Mouse (Mus musculus) MEL (cell line): ENCODE measurements around the gene Arhgap45. TPM values are rescaled to one million over a fixed set of nuclear protein-coding genes. Genes with fewer than 3 reads are reported as not detected.

ENCODE experiments used
- DNase-seq: peaks from one replicate; pipeline ENCODE4 v3.0.0; 2011; ENCODE audit warnings: low read depth, low spot score
- H3K27ac ChIP-seq: 2 replicates; pipeline ENCODE4 v1.5.1; 2012; ENCODE audit warnings: low read depth, mild to moderate bottlenecking, control low read depth, low read length, moderate library complexity; ENCODE audit not compliant: control insufficient read depth
- H3K27me3 ChIP-seq, 2 experiments: fragments of 150-350 bp in 1 of 2; sonication (generic) in 1 of 2; 2 replicates each; pipeline ENCODE4 v1.6.1; 2012; ENCODE audit warnings: low read length in 2 of 2, mild to moderate bottlenecking in 2 of 2, improper control_type of control experiment in 1 of 2, moderate library complexity in 1 of 2; ENCODE audit not compliant: insufficient read depth in 2 of 2, control insufficient read depth in 1 of 2
- H3K36me3 ChIP-seq, 2 experiments: 2 replicates each; pipeline ENCODE4 v1.6.1; 2012 to 2014; ENCODE audit warnings: low read length in 2 of 2, improper control_type of control experiment in 1 of 2, inconsistent platforms in 1 of 2, mild to moderate bottlenecking in 1 of 2; ENCODE audit not compliant: insufficient read depth in 2 of 2, control insufficient read depth in 1 of 2
- H3K4me1 ChIP-seq, 2 experiments: fragments of 150-350 bp in 1 of 2; sonication (generic) in 1 of 2; 2 replicates each; pipeline ENCODE4 v1.6.1; 2012; ENCODE audit warnings: low read length in 2 of 2, improper control_type of control experiment in 1 of 2, mild to moderate bottlenecking in 1 of 2; ENCODE audit not compliant: insufficient read depth in 2 of 2, control insufficient read depth in 1 of 2
- H3K4me3 ChIP-seq, 2 experiments: fragments of 150-350 bp in 1 of 2; sonication (generic) in 1 of 2; 2 replicates each; pipeline ENCODE4 v1.5.1; 2012; ENCODE audit warnings: low read depth in 2 of 2, low read length in 2 of 2, mild to moderate bottlenecking in 2 of 2, moderate library complexity in 2 of 2, control low read depth in 1 of 2, improper control_type of control experiment in 1 of 2; ENCODE audit not compliant: control insufficient read depth in 1 of 2, insufficient read depth in 1 of 2
- H3K79me2 ChIP-seq: 2 replicates; pipeline ENCODE4 v1.6.1; 2012; ENCODE audit warnings: mild to moderate bottlenecking, low read length, moderate library complexity; ENCODE audit not compliant: control insufficient read depth, poor library complexity, insufficient read depth
- H3K9ac ChIP-seq: 2 replicates; pipeline ENCODE4 v1.6.1; 2012; ENCODE audit warnings: low read depth, mild to moderate bottlenecking, control low read depth, low read length, moderate library complexity; ENCODE audit not compliant: control insufficient read depth, poor library complexity, severe bottlenecking
- H3K9me3 ChIP-seq: fragments of 150-350 bp; sonication (generic); replicated peaks from 2 replicates; pipeline ENCODE4 v1.6.1; 2012; ENCODE audit warnings: mild to moderate bottlenecking, low read length, improper control_type of control experiment, moderate library complexity; ENCODE audit not compliant: insufficient read depth
- CHD1 ChIP-seq: IDR thresholded peaks from 2 replicates; pipeline ENCODE4 v1.6.1; 2012; ENCODE audit warnings: low read depth, mild to moderate bottlenecking, inconsistent platforms, low read length, improper control_type of control experiment
- E2F4 ChIP-seq: IDR thresholded peaks from 2 replicates; pipeline ENCODE4 v1.6.1; 2011; ENCODE audit warnings: low read depth, low read length, improper control_type of control experiment, borderline replicate concordance
- GABPA ChIP-seq: IDR thresholded peaks from 2 replicates; pipeline ENCODE4 v1.6.1; 2012; ENCODE audit warnings: low read depth, mild to moderate bottlenecking, inconsistent platforms, low read length, improper control_type of control experiment, moderate library complexity
- GATA1 ChIP-seq: IDR thresholded peaks from 2 replicates; pipeline ENCODE4 v1.6.1; 2011; ENCODE audit warnings: low read depth, low read length, improper control_type of control experiment
- MAFK ChIP-seq: IDR thresholded peaks from 2 replicates; pipeline ENCODE4 v1.6.1; 2011; ENCODE audit warnings: low read depth, mild to moderate bottlenecking, low read length, improper control_type of control experiment, borderline replicate concordance
- MAZ ChIP-seq: IDR thresholded peaks from 2 replicates; pipeline ENCODE4 v1.6.1; 2012; ENCODE audit warnings: low read depth, mild to moderate bottlenecking, inconsistent platforms, low read length, improper control_type of control experiment
- MXI1 ChIP-seq: IDR thresholded peaks from 2 replicates; pipeline ENCODE4 v1.6.1; 2011; ENCODE audit warnings: mild to moderate bottlenecking, low read depth, low read length, improper control_type of control experiment
- MYC ChIP-seq: IDR thresholded peaks from 2 replicates; pipeline ENCODE4 v1.6.1; 2011; ENCODE audit warnings: low read depth, mild to moderate bottlenecking, low read length, improper control_type of control experiment, moderate library complexity
- NELFE ChIP-seq: IDR thresholded peaks from 2 replicates; pipeline ENCODE4 v1.6.1; 2011; ENCODE audit warnings: low read depth, low read length, improper control_type of control experiment
- POLR2A ChIP-seq, 2 experiments: IDR thresholded peaks; 2 replicates each; pipeline ENCODE4 v1.6.1; 2011 to 2012; ENCODE audit warnings: low read length in 2 of 2, mild to moderate bottlenecking in 2 of 2, control low read depth in 1 of 2, improper control_type of control experiment in 1 of 2, low read depth in 1 of 2, moderate library complexity in 1 of 2; ENCODE audit not compliant: control insufficient read depth in 1 of 2, insufficient read depth in 1 of 2, poor library complexity in 1 of 2
- POLR2AphosphoS2 ChIP-seq: IDR thresholded peaks from 2 replicates; pipeline ENCODE4 v1.6.1; 2011; ENCODE audit warnings: low read length, improper control_type of control experiment
- POLR2AphosphoS5 ChIP-seq: IDR thresholded peaks from 2 replicates; pipeline ENCODE4 v1.6.1; 2012; ENCODE audit warnings: low read depth, borderline replicate concordance, mild to moderate bottlenecking, inconsistent platforms, low read length, moderate library complexity, mixed read lengths
- SMC3 ChIP-seq: IDR thresholded peaks from 2 replicates; pipeline ENCODE4 v1.6.1; 2011; ENCODE audit warnings: low read depth, low read length, improper control_type of control experiment
- TAL1 ChIP-seq: IDR thresholded peaks from 2 replicates; pipeline ENCODE4 v1.6.1; 2012; ENCODE audit warnings: mild to moderate bottlenecking, inconsistent platforms, low read length, moderate library complexity, mixed read lengths
- TBP ChIP-seq: IDR thresholded peaks from 2 replicates; pipeline ENCODE4 v1.8.0; 2011; ENCODE audit warnings: low read depth, low read length, improper control_type of control experiment
- TCF12 ChIP-seq: IDR thresholded peaks from 2 replicates; pipeline ENCODE4 v1.6.1; 2014; ENCODE audit warnings: low read depth, mild to moderate bottlenecking, inconsistent platforms, low read length, improper control_type of control experiment, moderate library complexity
- UBTF ChIP-seq: IDR thresholded peaks from 2 replicates; pipeline ENCODE4 v1.6.1; 2012; ENCODE audit warnings: low read depth, mild to moderate bottlenecking, inconsistent platforms, low read length, improper control_type of control experiment, moderate library complexity, borderline replicate concordance; ENCODE audit not compliant: insufficient read depth
- USF1 ChIP-seq: IDR thresholded peaks from 2 replicates; pipeline ENCODE4 v1.6.1; 2014; ENCODE audit warnings: low read depth, mild to moderate bottlenecking, inconsistent platforms, low read length, improper control_type of control experiment, moderate library complexity
- ZMIZ1 ChIP-seq: IDR thresholded peaks from 2 replicates; pipeline ENCODE4 v1.6.1; 2012; ENCODE audit warnings: low read depth, mild to moderate bottlenecking, inconsistent platforms, low read length, improper control_type of control experiment, moderate library complexity
- ZNF384 ChIP-seq: IDR thresholded peaks from 2 replicates; pipeline ENCODE4 v1.6.1; 2012; ENCODE audit warnings: low read depth, mild to moderate bottlenecking, inconsistent platforms, low read length, improper control_type of control experiment
- polyA plus RNA-seq, 2 experiments: library from polyadenylated mRNA; stranded (reverse) in 1 of 2; unstranded in 1 of 2; fragments of >175 nt in 1 of 2; fragments of >200 nt in 1 of 2; gene quantifications; 2 replicates each; pipeline versions ENCODE4 v1.2.1 to v1.2.4; 2012; ENCODE audit warnings: low replicate concordance in 2 of 2, low read depth in 1 of 2; ENCODE audit not compliant: insufficient read length in 2 of 2, insufficient read depth in 1 of 2, missing spikeins in 1 of 2
- total RNA-seq: library from RNA; depleted of rRNA; stranded (reverse); fragments of 300-350 nt; gene quantifications from 2 replicates; pipeline ENCODE4 v1.2.3, GENCODE M21; 2012

Arhgap45 gene
- total and polyA plus RNA-seq, 3 experiments = 26.2 to 53.6 TPM; not detected in 1

- DNase-seq = no peak
- Histone ChIP-seq H3K9ac (no peak overlapping the region), H3K79me2 (peaks cover 21% of the 10 kb centered on the region), H3K9me3 (no peaks in the 10 kb centered on the region), H3K4me3 (no peak overlapping the region), H3K27ac (no peak overlapping the region), H3K27me3 (no peaks in the 10 kb centered on the region), H3K36me3 (peaks cover 0 to under 1% of the 10 kb centered on the region in 2 experiments; a peak in 3 of 4 replicates), H3K4me1 (peaks cover 0 to 1% of the 10 kb centered on the region in 2 experiments; a peak in 1 of 4 replicates)
- TF ChIP-seq POLR2AphosphoS2 = no peak
- TF ChIP-seq UBTF = no peak
- TF ChIP-seq TAL1 = no peak
- TF ChIP-seq MYC = no peak
- no peak for TF ChIP-seq ZNF384
- TF ChIP-seq USF1 = no peak
- no peak for TF ChIP-seq GATA1
- TF ChIP-seq SMC3 = no peak
- no peak for TF ChIP-seq POLR2A (IDR thresholded peaks at IDR 0.05; ENCODE audit: control insufficient read depth in 1 of 2, insufficient read depth in 1 of 2, low read depth in 1 of 2, low read length in 2 of 2, poor library complexity in 1 of 2)
- no peak for TF ChIP-seq MAZ
- no peak for TF ChIP-seq CHD1
- no peak for TF ChIP-seq ZMIZ1
These were observed 38.4 kb upstream of the Arhgap45 start for GRCm38 (mm10) chr10:79978061-79978460.

- H3K4me3 ChIP-seq = no peak overlapping the region
- H3K27me3 ChIP-seq = no peaks in the 10 kb centered on the region
- peaks cover 0 to 5% of the 10 kb centered on the region in 2 experiments; a peak in 3 of 4 replicates for H3K36me3 ChIP-seq
- TF ChIP-seq GATA1 (no peak), GABPA (no peak), NELFE (no peak), E2F4 (no peak), TCF12 (no peak), TBP (no peak), MXI1 (no peak), ZMIZ1 (no peak), MAFK (no peak), POLR2A (IDR thresholded peaks at IDR 0.05; ENCODE audit: control insufficient read depth in 1 of 2, insufficient read depth in 1 of 2, low read depth in 1 of 2, low read length in 2 of 2, poor library complexity in 1 of 2) (no peak; a peak in 1 of 4 replicates), SMC3 (no peak), POLR2AphosphoS5 (no peak)
- peaks cover 0 to 8% of the 10 kb centered on the region in 2 experiments; a peak in 1 of 4 replicates for H3K4me1 ChIP-seq
- no peaks in the 10 kb centered on the region for H3K9me3 ChIP-seq
- DNase-seq = no peak
- no peak overlapping the region for H3K9ac ChIP-seq
- H3K79me2 ChIP-seq = peaks cover 30% of the 10 kb centered on the region
- H3K27ac ChIP-seq = no peak overlapping the region
These were observed 36.9 kb upstream of the Arhgap45 start for GRCm38 (mm10) chr10:79979401-79980155.
